Mouse (Mus musculus) neural tube, embryonic 15.5 days (tissue): ENCODE data around the gene Npnt. TPM values are rescaled to one million over a fixed set of nuclear protein-coding genes. Genes with fewer than 3 reads are reported as not detected.

ENCODE experiments used
- ATAC-seq: fragments of 200-750 bp; cut with Nextera tagmentation; 2 replicates; pipeline ENCODE4 v1.8.0; 2017; ENCODE audit warnings: mild to moderate bottlenecking, moderate TSS enrichment, moderate library complexity; ENCODE audit not compliant: low FRiP score
- H3K27ac ChIP-seq: fragments of 300-500 bp; sonication (generic); replicated peaks from 2 replicates; pipeline ENCODE4 v1.5.1; 2015; ENCODE audit warnings: mild to moderate bottlenecking, inconsistent platforms
- H3K27me3 ChIP-seq: fragments of 300-500 bp; sonication (generic); replicated peaks from 2 replicates; pipeline ENCODE4 v1.6.1; 2015; ENCODE audit warnings: inconsistent platforms
- H3K36me3 ChIP-seq: fragments of 300-500 bp; sonication (generic); 2 replicates; pipeline ENCODE4 v1.6.1; 2015; ENCODE audit warnings: inconsistent platforms
- H3K4me1 ChIP-seq: fragments of 300-500 bp; sonication (generic); 2 replicates; pipeline ENCODE4 v1.6.1; 2015; ENCODE audit warnings: inconsistent platforms
- H3K4me2 ChIP-seq: fragments of 300-500 bp; sonication (generic); 2 replicates; pipeline ENCODE4 v1.6.1; 2015; ENCODE audit warnings: inconsistent platforms, mild to moderate bottlenecking, moderate library complexity
- H3K4me3 ChIP-seq: fragments of 300-500 bp; sonication (generic); replicated peaks from 2 replicates; pipeline ENCODE4 v1.5.1; 2015; ENCODE audit warnings: mild to moderate bottlenecking, inconsistent platforms
- H3K9ac ChIP-seq: fragments of 300-500 bp; sonication (generic); replicated peaks from 2 replicates; pipeline ENCODE4 v1.6.1; 2015; ENCODE audit warnings: mild to moderate bottlenecking, inconsistent platforms
- H3K9me3 ChIP-seq: fragments of 300-500 bp; sonication (generic); replicated peaks from 2 replicates; pipeline ENCODE4 v1.6.1; 2016; ENCODE audit warnings: inconsistent platforms
- WGBS: fragments of 180-500 bp; shearing (Covaris S2); methylation state at CpG from one replicate; pipeline ENCODE4 v1.1.7; 2015; ENCODE audit warnings: mixed read lengths; 5-methylcytosine and 5-hydroxymethylcytosine counted together
- polyA plus RNA-seq: library from polyadenylated mRNA; unstranded; fragments of >200 nt; fragmentation: Nextera tagmentation; extraction: Ambion mirVana; gene quantifications from 2 replicates; pipeline ENCODE4 v1.2.1, GENCODE M21; 2015

The Npnt gene
- polyA plus RNA-seq, 1 experiment from 2014 or later = 14.6 TPM

DNA sequence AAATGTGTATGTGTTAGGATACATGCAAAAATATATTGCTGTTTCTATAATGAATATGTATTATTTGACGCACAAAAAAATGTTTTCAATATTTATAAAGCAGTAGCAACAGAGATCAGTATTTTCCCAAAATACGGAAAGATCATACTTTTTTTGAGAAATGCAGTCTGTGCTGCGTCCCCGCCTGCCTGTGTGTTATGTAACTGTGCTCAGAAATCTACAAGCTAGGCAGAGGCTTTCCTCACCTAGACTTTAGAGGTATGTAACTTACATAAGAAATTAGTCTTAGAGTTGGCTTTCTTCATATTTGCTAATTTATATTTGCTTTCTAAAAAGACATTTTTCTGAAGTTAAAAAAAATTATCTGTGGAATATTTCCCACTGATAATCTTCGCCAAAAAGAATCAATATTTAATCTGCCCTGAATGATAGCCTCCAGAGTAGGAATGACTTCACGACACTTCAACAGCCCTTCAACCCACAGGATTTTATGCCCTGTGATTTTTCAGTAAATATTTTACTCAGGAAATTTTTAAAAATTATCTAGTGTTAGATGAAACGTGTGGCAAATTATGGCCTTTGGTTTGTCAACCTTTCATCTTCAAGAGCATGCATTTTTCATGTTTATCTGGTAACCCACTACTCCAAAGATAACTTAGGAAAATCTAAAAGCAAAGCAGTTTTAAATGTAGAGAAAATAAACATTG, 44.7 kb downstream of the Npnt start:
- Histone ChIP-seq H3K27ac (no peak overlapping the region), H3K36me3 (no peaks in the 10 kb centered on the region), H3K4me3 (no peak overlapping the region), H3K9ac (no peak overlapping the region), H3K27me3 (no peaks in the 10 kb centered on the region), H3K9me3 (no peaks in the 10 kb centered on the region), H3K4me2 (no peak overlapping the region), H3K4me1 (peaks cover 7% of the 10 kb centered on the region; the same call in 1 of the 2 replicates)
- no peak for ATAC-seq
- 91% methylated on average over 7 of the region's 7 CpGs for WGBS

DNA sequence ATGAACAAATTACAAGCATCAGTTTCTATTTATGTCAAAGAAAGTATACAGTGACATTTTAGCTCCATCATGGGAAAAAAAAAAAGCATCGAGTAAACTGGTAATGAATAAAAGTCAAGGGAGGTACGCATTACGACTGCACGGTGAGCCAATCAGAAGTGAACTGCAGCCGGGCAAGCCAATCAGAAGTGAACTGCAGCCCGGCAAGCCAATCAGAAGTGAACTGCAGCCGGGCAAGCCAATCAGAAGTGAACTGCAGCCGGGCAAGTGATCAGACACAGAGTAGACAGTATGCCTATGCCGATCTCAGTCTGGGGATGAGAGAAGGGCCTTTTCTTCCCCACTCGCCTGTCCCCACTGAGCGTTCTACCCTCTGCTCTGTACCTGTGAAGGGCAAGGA, 46.7 kb downstream of the Npnt start:
- WGBS = 95% methylated on average over 11 of the region's 11 CpGs
- no peak overlapping the region for H3K27ac ChIP-seq
- no peaks in the 10 kb centered on the region for H3K9me3 ChIP-seq

DNA sequence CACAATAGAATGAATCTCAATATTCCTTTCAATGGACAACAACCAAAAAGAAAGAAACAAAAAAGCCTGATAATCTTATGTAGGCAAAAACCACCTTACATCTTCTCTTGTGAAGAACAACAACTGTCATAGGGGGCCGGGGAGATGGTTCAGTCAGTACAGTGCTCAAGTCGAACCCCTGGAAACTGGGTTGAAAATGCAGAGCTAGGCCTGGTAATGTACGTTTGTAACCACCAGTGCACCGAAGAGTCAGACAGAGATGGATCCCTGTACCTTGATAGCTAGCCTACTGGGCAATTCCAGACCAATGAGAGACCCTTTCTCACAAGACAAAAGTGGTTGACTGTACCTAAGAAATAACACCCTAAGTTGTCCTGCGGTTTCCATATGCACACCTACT, 47.2 kb downstream of the Npnt start:
- ATAC-seq = no peak
- Histone ChIP-seq H3K9ac (no peak overlapping the region), H3K27ac (no peak overlapping the region), H3K27me3 (no peaks in the 10 kb centered on the region), H3K36me3 (no peaks in the 10 kb centered on the region), H3K4me1 (no peaks in the 10 kb centered on the region), H3K4me2 (no peak overlapping the region), H3K9me3 (no peaks in the 10 kb centered on the region), H3K4me3 (no peak overlapping the region)
- 93% methylated on average over 5 of the region's 5 CpGs for WGBS

More for the DNA sequence above, 46.7 kb downstream of the Npnt start:
- H3K4me1 ChIP-seq = no peaks in the 10 kb centered on the region
- no peak overlapping the region for H3K4me3 ChIP-seq
- H3K36me3 ChIP-seq = no peaks in the 10 kb centered on the region
- ATAC-seq = no peak
- H3K27me3 ChIP-seq = no peaks in the 10 kb centered on the region
- H3K4me2 ChIP-seq = no peak overlapping the region
- H3K9ac ChIP-seq = no peak overlapping the region

DNA sequence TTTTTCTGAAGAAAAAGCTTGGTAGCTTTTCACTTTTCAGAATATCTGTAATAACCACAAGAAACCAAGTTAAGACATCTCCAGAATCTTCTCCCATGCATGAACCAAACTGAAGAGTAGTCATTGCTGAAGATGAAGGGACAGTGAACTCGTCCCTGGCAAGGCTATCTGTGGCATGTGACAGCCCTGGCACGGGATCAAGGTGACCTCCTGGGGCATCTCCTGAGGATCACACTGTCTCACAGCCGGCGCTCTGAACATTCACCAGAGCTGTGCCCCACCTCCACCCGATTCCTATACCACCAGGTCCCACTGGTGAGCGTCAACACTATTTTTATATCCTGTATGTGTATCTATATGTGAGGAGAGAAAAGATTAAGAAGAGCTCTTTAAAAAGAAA, 47.9 kb downstream of the Npnt start:
- Histone ChIP-seq H3K27me3 (no peaks in the 10 kb centered on the region), H3K4me2 (no peak overlapping the region), H3K27ac (no peak overlapping the region), H3K4me1 (no peaks in the 10 kb centered on the region), H3K4me3 (no peak overlapping the region), H3K9me3 (no peaks in the 10 kb centered on the region), H3K36me3 (no peaks in the 10 kb centered on the region), H3K9ac (no peak overlapping the region)
- 78% methylated on average over 6 of the region's 6 CpGs for WGBS
- no peak for ATAC-seq

DNA sequence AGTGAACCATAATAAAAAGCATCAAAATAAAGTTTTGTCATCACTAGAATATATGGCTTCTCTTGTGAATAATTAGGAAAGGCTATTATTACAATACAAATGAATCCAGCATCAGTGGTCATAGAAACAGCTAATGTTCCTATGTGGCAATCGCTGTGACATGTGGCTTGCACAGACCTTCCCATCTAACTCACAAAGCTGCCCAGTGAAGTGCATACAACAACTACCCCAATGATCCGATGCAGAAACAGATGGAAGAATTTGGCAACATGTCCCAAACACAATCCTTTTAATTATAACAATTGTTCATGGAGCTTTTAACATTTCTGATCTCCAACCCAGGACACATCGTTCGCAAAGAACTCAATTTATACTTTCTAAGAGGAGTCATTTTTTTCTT, 52.2 kb downstream of the Npnt start:
- WGBS = 74% methylated on average over 4 of the region's 4 CpGs
- no peaks in the 10 kb centered on the region for H3K9me3 ChIP-seq
- no peaks in the 10 kb centered on the region for H3K27me3 ChIP-seq
- no peaks in the 10 kb centered on the region for H3K4me1 ChIP-seq
- H3K4me3 ChIP-seq = no peak overlapping the region
- ATAC-seq = no peak
- no peak overlapping the region for H3K4me2 ChIP-seq
- H3K27ac ChIP-seq = no peak overlapping the region
- no peaks in the 10 kb centered on the region for H3K36me3 ChIP-seq
- H3K9ac ChIP-seq = no peak overlapping the region

DNA sequence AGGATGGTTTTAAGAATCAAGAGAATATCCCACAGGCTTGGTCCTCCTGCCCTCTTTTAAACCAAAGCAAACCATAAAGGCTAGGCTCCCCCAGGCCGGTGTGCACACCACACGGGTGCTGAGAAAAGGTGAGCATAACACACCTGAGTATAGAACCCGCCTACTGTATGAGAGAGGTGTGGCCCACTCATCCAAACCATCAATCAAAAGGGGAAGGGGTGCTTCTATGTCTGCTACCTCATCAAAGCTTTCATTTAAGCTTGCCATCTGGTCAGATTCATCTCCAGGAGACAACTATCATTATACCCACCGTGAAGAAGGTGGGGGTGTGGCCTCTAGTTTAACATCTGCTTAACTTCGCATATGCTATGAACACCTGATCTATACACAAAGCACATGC, 52.7 kb downstream of the Npnt start:
- no peak for ATAC-seq
- 78% methylated on average over 5 of the region's 5 CpGs for WGBS
- H3K36me3 ChIP-seq = no peaks in the 10 kb centered on the region
- no peak overlapping the region for H3K27ac ChIP-seq
- H3K9me3 ChIP-seq = no peaks in the 10 kb centered on the region
- no peaks in the 10 kb centered on the region for H3K4me1 ChIP-seq
- no peak overlapping the region for H3K9ac ChIP-seq
- H3K4me2 ChIP-seq = no peak overlapping the region
- no peak overlapping the region for H3K4me3 ChIP-seq
- H3K27me3 ChIP-seq = no peaks in the 10 kb centered on the region

DNA sequence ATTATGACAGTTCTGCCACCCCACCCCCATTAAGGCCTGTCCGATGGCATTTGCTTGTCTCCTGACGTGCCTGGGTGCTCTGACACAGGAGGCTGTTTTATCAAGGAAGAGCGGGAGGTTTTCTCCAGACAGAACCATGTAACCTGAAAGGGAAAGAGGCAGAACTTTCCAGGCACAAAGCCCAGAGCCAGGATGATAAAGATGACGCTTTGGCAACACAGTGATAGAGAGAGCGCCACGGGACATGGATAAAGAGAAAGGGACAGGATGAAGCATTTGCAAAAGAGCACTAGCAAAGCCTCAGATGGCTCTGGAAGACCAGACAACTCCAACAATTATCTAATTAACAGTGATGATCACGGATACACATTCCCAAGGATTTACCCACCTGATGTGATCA, 56.0 kb downstream of the Npnt start:
- Histone ChIP-seq H3K36me3 (no peaks in the 10 kb centered on the region), H3K9ac (no peak overlapping the region), H3K4me1 (no peaks in the 10 kb centered on the region), H3K4me3 (no peak overlapping the region), H3K27me3 (no peaks in the 10 kb centered on the region), H3K27ac (no peak overlapping the region), H3K9me3 (no peaks in the 10 kb centered on the region), H3K4me2 (no peak overlapping the region)
- ATAC-seq = no peak
- 87% methylated on average over 7 of the region's 7 CpGs for WGBS

DNA sequence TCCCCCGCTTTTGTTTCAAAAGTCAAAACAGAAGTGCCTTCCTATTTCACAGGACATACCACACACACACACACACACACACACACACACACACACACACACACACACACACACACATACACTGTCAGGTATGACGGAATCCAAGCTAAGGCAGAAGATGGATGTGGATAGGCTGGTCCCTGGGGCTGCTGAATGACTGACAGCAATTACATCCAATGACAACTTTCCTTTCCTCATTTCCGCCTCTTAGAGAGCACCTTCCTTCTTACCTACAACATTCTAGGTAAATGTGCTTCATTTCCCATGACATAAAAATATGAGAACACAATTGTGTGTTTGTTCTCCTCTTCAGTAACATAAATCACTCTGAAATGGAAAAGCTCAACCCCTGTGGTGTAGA, 56.4 kb downstream of the Npnt start:
- Histone ChIP-seq H3K27me3 (no peaks in the 10 kb centered on the region), H3K4me1 (no peaks in the 10 kb centered on the region), H3K4me2 (no peak overlapping the region), H3K9ac (no peak overlapping the region), H3K36me3 (no peaks in the 10 kb centered on the region), H3K27ac (no peak overlapping the region), H3K9me3 (no peaks in the 10 kb centered on the region), H3K4me3 (no peak overlapping the region)
- 92% methylated on average over 3 of the region's 3 CpGs for WGBS
- ATAC-seq = no peak

DNA sequence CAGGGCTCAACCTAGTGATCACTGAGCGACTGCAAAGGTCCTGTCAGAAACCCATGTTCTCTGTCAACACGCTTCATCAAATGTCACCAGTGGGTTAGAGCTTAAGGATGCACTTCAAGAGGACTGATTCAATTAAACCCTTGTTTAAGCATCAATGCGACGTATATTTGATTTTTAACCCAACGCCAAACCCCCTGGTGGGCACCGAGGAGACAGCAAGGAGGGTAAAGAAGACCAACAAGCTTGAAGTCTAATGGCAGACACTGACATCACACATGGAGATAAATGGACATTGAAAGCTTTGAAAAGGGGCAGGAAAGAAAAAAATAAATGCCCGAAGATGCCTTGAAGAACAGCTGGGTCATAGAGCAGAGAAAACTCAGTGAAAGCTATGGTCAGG, 57.0 kb downstream of the Npnt start:
- no peaks in the 10 kb centered on the region for H3K4me1 ChIP-seq
- H3K36me3 ChIP-seq = no peaks in the 10 kb centered on the region
- no peak overlapping the region for H3K4me3 ChIP-seq
- ATAC-seq = no peak
- H3K4me2 ChIP-seq = no peak overlapping the region
- WGBS = 85% methylated on average over 7 of the region's 7 CpGs
- no peak overlapping the region for H3K9ac ChIP-seq
- H3K27me3 ChIP-seq = no peaks in the 10 kb centered on the region
- no peak overlapping the region for H3K27ac ChIP-seq
- no peaks in the 10 kb centered on the region for H3K9me3 ChIP-seq

DNA sequence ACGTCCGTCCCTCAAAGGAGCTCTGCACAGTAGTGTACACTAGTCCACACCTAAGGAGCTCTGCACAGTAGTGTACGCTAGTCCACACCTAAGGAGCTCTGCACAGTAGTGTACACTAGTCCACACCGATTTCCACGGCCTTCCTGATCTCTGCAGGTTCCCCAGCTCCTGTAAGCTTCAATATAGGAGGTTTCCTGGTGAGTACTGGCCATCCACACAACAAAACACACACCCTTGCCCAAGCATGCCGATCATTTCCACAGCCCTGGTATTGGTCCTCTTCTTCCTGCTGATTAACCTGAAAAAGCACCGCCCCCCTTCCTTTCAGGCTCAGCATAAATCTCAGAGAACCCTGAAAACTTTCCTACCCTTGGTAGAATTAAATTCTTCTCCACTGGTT, 57.6 kb downstream of the Npnt start:
- Histone ChIP-seq H3K27me3 (no peaks in the 10 kb centered on the region), H3K9me3 (no peaks in the 10 kb centered on the region), H3K4me1 (no peaks in the 10 kb centered on the region), H3K4me2 (no peak overlapping the region), H3K36me3 (no peaks in the 10 kb centered on the region), H3K9ac (no peak overlapping the region), H3K4me3 (no peak overlapping the region), H3K27ac (no peak overlapping the region)
- 92% methylated on average over 7 of the region's 7 CpGs for WGBS
- ATAC-seq = no peak

DNA sequence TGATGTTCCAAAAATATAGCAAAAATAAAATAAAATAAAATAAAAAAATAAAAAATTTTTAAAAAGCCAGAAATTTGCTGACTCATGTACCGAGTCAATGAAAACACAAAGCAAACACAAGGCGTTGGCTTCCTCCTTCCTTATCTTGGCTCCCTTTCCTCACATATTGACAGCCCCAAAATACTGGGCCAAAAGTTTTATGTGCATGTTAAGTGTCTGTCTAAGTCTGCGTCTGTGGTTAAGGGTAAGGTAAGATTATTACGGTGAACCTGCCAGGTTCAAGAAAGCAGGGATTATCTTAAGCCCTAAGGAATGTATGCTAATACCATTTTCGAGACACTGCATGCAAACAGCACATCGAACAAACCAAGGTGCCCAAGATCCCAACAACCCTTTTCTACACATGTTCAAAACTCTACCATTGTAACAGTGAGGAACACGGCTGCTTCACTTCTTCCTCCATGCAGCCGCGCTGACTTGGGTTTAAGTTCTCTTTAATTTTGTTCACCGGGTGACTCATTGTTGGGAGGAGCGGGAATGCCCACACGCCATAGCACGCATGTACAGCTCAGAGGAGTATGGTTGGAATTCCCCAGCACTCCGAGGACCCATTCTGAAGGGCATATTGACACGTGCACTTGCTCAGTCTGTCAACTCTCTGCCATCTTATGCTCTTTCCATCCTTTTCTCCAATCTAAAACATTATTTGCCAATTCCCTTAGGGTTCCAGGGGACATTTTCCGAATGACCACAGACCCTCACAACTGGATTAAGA, 62.8 kb downstream of the Npnt start:
- Histone ChIP-seq H3K36me3 (no peaks in the 10 kb centered on the region), H3K4me2 (no peak overlapping the region), H3K27me3 (no peaks in the 10 kb centered on the region), H3K9me3 (no peaks in the 10 kb centered on the region), H3K27ac (no peak overlapping the region), H3K4me1 (no peaks in the 10 kb centered on the region), H3K9ac (no peak overlapping the region), H3K4me3 (no peak overlapping the region)
- 94% methylated on average over 16 of the region's 16 CpGs for WGBS
- no peak for ATAC-seq

DNA sequence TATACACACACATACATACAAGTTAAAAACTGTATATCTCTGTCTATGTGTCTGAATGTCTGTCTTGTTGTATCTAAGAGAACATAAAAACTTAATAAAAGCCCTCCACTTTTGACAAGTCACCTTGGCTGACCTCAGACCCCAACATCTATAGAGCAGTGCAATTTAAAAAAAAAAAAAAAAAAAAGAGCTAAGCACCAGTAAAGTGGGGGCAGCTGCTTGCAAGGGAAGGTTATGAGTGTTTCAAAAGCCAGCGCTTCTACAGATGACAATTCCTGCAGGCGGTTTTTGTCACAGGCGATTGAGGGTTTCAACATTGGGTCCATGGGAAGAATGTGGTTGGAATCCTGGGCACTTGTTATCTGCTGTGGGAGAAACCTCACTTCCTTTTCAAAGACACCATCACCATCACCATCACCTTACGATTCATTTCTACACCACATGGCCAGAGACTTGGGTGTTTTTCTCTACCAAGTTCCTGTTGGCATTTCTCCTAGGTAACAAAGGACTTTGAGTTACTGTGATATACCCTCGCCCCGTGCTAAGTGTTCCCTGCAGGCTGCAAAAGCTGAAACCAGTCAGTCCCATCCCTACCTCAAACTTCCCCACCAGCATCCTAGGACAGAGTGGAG, 63.6 kb downstream of the Npnt start:
- Histone ChIP-seq H3K9ac (no peak overlapping the region), H3K36me3 (no peaks in the 10 kb centered on the region), H3K4me1 (no peaks in the 10 kb centered on the region), H3K27ac (no peak overlapping the region), H3K27me3 (no peaks in the 10 kb centered on the region), H3K9me3 (no peaks in the 10 kb centered on the region), H3K4me3 (no peak overlapping the region), H3K4me2 (no peak overlapping the region)
- 90% methylated on average over 6 of the region's 6 CpGs for WGBS
- no peak for ATAC-seq
